Mouse (Mus musculus): ENCODE measurements around the gene Ptprd.

DNA sequence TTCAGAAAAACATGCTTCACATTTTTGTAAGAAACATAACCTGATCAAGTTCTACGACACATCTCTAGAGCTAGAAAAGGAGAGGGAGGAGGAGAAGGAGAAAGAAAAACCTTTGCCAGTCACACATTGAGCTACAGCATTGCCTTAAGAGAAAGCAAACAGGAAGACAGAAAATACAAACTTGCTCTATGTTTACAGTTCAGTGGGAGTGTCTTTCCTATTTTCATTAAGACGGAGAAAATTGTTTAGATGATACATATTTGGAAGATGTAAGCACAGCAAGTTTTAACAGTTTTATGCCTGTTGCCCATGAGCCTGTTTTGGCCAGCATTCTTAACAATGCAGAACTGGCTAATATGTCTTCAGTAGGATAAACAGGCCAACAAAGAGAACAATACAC lies 1426.4 kb downstream of the Ptprd start:
- no peak for TF ChIP-seq CTCF (IDR thresholded peaks at IDR 0.05)
- peak; percentile 88 for TF ChIP-seq EP300 (IDR thresholded peaks at IDR 0.05)

Data from lung, postnatal 0 days (tissue).